Mouse (Mus musculus) ovary, adult 18-20 months (tissue): ENCODE measurements around the gene Gm8693.
"Not testable (repeated sequence)": the region's sequence is repeated elsewhere in the genome, so short reads cannot be mapped to it uniquely, and the experiment has no call there.

ENCODE experiments used
- DNase-seq: peaks from one replicate; pipeline ENCODE4 v3.0.0; 2022; ENCODE audit warnings: low spot score, mixed read lengths

The Gm8693 gene

GRCm38 (mm10) chr7:22692217-22692616, at the start of gene Gm8693:
Gene Gm8693, minus strand, starts transcription at chr7:22692317.
- DNase-seq = not testable (repeated sequence)

- not testable (repeated sequence) for DNase-seq
These were observed 27.5 kb upstream of the Gm8693 start, which contains the start of gene Gm4567 for GRCm38 (mm10) chr7:22719610-22720009. Gene Gm4567, minus strand, starts transcription at chr7:22719710.

GRCm38 (mm10) chr7:22657718-22658117, 34.4 kb downstream of the Gm8693 start, which contains the start of gene Vmn1r155:
Gene Vmn1r155, plus strand, starts transcription at chr7:22658018.
- DNase-seq = not testable (repeated sequence)
